Mouse (Mus musculus): ENCODE measurements around the gene Plod1. TPM values are rescaled to one million over a fixed set of nuclear protein-coding genes. Genes with fewer than 3 reads are reported as not detected.
"Not testable (repeated sequence)": the region's sequence is repeated elsewhere in the genome, so short reads cannot be mapped to it uniquely, and the experiment has no call there.

Plod1 gene
- polyA plus RNA-seq, 1 experiment: 45.0 TPM

- Histone ChIP-seq H3K4me1 (ENCODE audit: control insufficient read depth, insufficient read depth, low read length) (no peaks in the 10 kb centered on the region), H3K4me3 (replicated peaks; ENCODE audit: extremely low read depth, low read depth, low read length) (no peak overlapping the region)
- TF ChIP-seq CTCF (IDR thresholded peaks at IDR 0.05; ENCODE audit: insufficient read depth, low read length): no peak
- TF ChIP-seq POLR2A (IDR thresholded peaks at IDR 0.05; ENCODE audit: borderline replicate concordance, extremely low read depth, low read depth, low read length): no peak
- WGBS: 82% methylated on average over 6 of the region's 6 CpGs
- no peak for DNase-seq
Measured at GRCm38 (mm10) chr4:147883041-147883440, 53.5 kb downstream of the Plod1 start.

GRCm38 (mm10) chr4:147881792-147882191, 54.8 kb downstream of the Plod1 start:
- H3K4me3 ChIP-seq (replicated peaks; ENCODE audit: extremely low read depth, low read depth, low read length): no peak overlapping the region
- DNase-seq: no peak
- 95% methylated on average over 7 of the region's 7 CpGs for WGBS
- no peaks in the 10 kb centered on the region for H3K4me1 ChIP-seq (ENCODE audit: control insufficient read depth, insufficient read depth, low read length)
- TF ChIP-seq POLR2A (IDR thresholded peaks at IDR 0.05; ENCODE audit: borderline replicate concordance, extremely low read depth, low read depth, low read length): no peak
- TF ChIP-seq CTCF (IDR thresholded peaks at IDR 0.05; ENCODE audit: insufficient read depth, low read length): no peak

GRCm38 (mm10) chr4:147879865-147880264, 56.7 kb downstream of the Plod1 start:
- 55% methylated on average over 5 of the region's 5 CpGs for WGBS

GRCm38 (mm10) chr4:147879456-147879855, 57.1 kb downstream of the Plod1 start:
- TF ChIP-seq CTCF (IDR thresholded peaks at IDR 0.05; ENCODE audit: insufficient read depth, low read length): no peak
- no peak for TF ChIP-seq POLR2A (IDR thresholded peaks at IDR 0.05; ENCODE audit: borderline replicate concordance, extremely low read depth, low read depth, low read length)
- Histone ChIP-seq H3K4me3 (replicated peaks; ENCODE audit: extremely low read depth, low read depth, low read length) (no peak overlapping the region), H3K4me1 (ENCODE audit: control insufficient read depth, insufficient read depth, low read length) (no peaks in the 10 kb centered on the region)
- 46% methylated on average over 2 of the region's 2 CpGs for WGBS
- no peak for DNase-seq

More at GRCm38 (mm10) chr4:147879865-147880264, 56.7 kb downstream of the Plod1 start:
- Histone ChIP-seq H3K4me1 (ENCODE audit: control insufficient read depth, insufficient read depth, low read length) (no peaks in the 10 kb centered on the region), H3K4me3 (replicated peaks; ENCODE audit: extremely low read depth, low read depth, low read length) (no peak overlapping the region)
- no peak for TF ChIP-seq CTCF (IDR thresholded peaks at IDR 0.05; ENCODE audit: insufficient read depth, low read length)
- no peak for TF ChIP-seq POLR2A (IDR thresholded peaks at IDR 0.05; ENCODE audit: borderline replicate concordance, extremely low read depth, low read depth, low read length)
- no peak for DNase-seq

GRCm38 (mm10) chr4:147878537-147878936, 58.0 kb downstream of the Plod1 start:
- TF ChIP-seq CTCF (IDR thresholded peaks at IDR 0.05; ENCODE audit: insufficient read depth, low read length) (no peak), POLR2A (IDR thresholded peaks at IDR 0.05; ENCODE audit: borderline replicate concordance, extremely low read depth, low read depth, low read length) (no peak)
- no peak for DNase-seq
- WGBS: 95% methylated on average over 9 of the region's 9 CpGs
- Histone ChIP-seq H3K4me3 (replicated peaks; ENCODE audit: extremely low read depth, low read depth, low read length) (no peak overlapping the region), H3K4me1 (ENCODE audit: control insufficient read depth, insufficient read depth, low read length) (no peaks in the 10 kb centered on the region)

GRCm38 (mm10) chr4:147875852-147876575, 60.6 kb downstream of the Plod1 start:
- TF ChIP-seq POLR2A (IDR thresholded peaks at IDR 0.05; ENCODE audit: borderline replicate concordance, extremely low read depth, low read depth, low read length) (no peak), CTCF (IDR thresholded peaks at IDR 0.05; ENCODE audit: insufficient read depth, low read length) (no peak)
- Histone ChIP-seq H3K4me3 (replicated peaks; ENCODE audit: extremely low read depth, low read depth, low read length) (no peak overlapping the region), H3K4me1 (ENCODE audit: control insufficient read depth, insufficient read depth, low read length) (no peaks in the 10 kb centered on the region)
- DNase-seq: no peak
- 72% methylated on average over 4 of the region's 4 CpGs for WGBS

- Histone ChIP-seq H3K4me1 (ENCODE audit: control insufficient read depth, insufficient read depth, low read length) (peaks cover 8% of the 10 kb centered on the region; the same call in 1 of the 2 replicates), H3K4me3 (replicated peaks; ENCODE audit: extremely low read depth, low read depth, low read length) (peak overlapping the region; percentile 70)
- DNase-seq: no peak
- TF ChIP-seq CTCF (IDR thresholded peaks at IDR 0.05; ENCODE audit: insufficient read depth, low read length) (no peak), POLR2A (IDR thresholded peaks at IDR 0.05; ENCODE audit: borderline replicate concordance, extremely low read depth, low read depth, low read length) (no peak)
- 8% methylated on average over 5 of the region's 5 CpGs for WGBS
Measured at GRCm38 (mm10) chr4:147869238-147869637, 67.3 kb downstream of the Plod1 start.

GRCm38 (mm10) chr4:147868450-147869031, 68.0 kb downstream of the Plod1 start, which contains the start of the genes Miip and Fv1:
Gene Miip, minus strand, starts transcription at chr4:147868816.
Gene Fv1, plus strand, starts transcription at chr4:147868979.
- DNase-seq: peak; percentile 88
- whole genome bisulfite sequencing: under 1% methylated on average over 30 of the region's 30 CpGs
- Histone ChIP-seq H3K4me3 (replicated peaks; ENCODE audit: extremely low read depth, low read depth, low read length) (peak within 1 kb of the TSS; percentile 91), H3K4me1 (ENCODE audit: control insufficient read depth, insufficient read depth, low read length) (peaks cover 8% of the 10 kb centered on the region; the same call in 1 of the 2 replicates)
- TF ChIP-seq CTCF (IDR thresholded peaks at IDR 0.05; ENCODE audit: insufficient read depth, low read length) (no peak), POLR2A (IDR thresholded peaks at IDR 0.05; ENCODE audit: borderline replicate concordance, extremely low read depth, low read depth, low read length) (peak; percentile 76; the same call in 1 of the 2 replicates)

- DNase-seq: no peak
- TF ChIP-seq CTCF (IDR thresholded peaks at IDR 0.05; ENCODE audit: insufficient read depth, low read length) (no peak), POLR2A (IDR thresholded peaks at IDR 0.05; ENCODE audit: borderline replicate concordance, extremely low read depth, low read depth, low read length) (no peak)
- 3% methylated on average over 22 of the region's 22 CpGs for WGBS
- Histone ChIP-seq H3K4me1 (ENCODE audit: control insufficient read depth, insufficient read depth, low read length) (peaks cover 8% of the 10 kb centered on the region; the same call in 1 of the 2 replicates), H3K4me3 (replicated peaks; ENCODE audit: extremely low read depth, low read depth, low read length) (peak overlapping the region; percentile 91)
Measured at GRCm38 (mm10) chr4:147867563-147868449, 68.8 kb downstream of the Plod1 start.

- WGBS: 36% methylated on average over 3 of the region's 3 CpGs
- not testable (repeated sequence) for H3K4me1 ChIP-seq (ENCODE audit: control insufficient read depth, insufficient read depth, low read length); DNase-seq; H3K4me3 ChIP-seq (replicated peaks; ENCODE audit: extremely low read depth, low read depth, low read length)
Measured at GRCm38 (mm10) chr4:147866793-147867192, 69.8 kb downstream of the Plod1 start.
